Mouse (Mus musculus) c-Kit-positive CD71-positive TER-119-negative erythroid progenitor cells, embryonic 14.5 days (primary cell): ENCODE results near the gene Tctn1.
A peak's percentile ranks its signal among the peaks of the same experiment; 100 is the strongest.
"Not testable (repeated sequence)": the region's sequence is repeated elsewhere in the genome, so short reads cannot be mapped to it uniquely, and the experiment has no call there.

Source experiments
- DNase-seq: peaks from one replicate; pipeline ENCODE4 v3.0.0-alpha.2; 2013; ENCODE audit warnings: low read depth

Gene Tctn1

DNA sequence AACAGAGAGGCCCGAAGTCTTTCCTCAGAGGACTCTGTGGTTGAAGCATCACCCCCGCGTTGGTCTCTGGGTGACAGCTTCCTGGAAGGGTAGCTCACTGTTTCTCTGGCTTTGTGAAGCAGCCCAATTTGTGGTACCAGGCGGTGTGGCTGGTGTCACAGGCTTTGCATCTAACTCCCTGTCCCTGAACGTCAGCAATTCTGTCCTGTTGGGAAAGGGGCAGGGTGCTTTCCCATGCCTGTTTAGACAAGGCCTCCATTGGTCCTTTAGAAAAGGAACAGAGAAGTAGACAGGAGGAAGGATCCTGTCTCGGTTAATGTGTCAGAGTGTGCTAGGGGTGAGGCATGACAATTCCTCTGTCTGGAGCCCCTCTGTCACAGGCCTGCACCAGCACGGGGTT is 45.3 kb downstream of the Tctn1 start:
- no peak for DNase-seq

DNA sequence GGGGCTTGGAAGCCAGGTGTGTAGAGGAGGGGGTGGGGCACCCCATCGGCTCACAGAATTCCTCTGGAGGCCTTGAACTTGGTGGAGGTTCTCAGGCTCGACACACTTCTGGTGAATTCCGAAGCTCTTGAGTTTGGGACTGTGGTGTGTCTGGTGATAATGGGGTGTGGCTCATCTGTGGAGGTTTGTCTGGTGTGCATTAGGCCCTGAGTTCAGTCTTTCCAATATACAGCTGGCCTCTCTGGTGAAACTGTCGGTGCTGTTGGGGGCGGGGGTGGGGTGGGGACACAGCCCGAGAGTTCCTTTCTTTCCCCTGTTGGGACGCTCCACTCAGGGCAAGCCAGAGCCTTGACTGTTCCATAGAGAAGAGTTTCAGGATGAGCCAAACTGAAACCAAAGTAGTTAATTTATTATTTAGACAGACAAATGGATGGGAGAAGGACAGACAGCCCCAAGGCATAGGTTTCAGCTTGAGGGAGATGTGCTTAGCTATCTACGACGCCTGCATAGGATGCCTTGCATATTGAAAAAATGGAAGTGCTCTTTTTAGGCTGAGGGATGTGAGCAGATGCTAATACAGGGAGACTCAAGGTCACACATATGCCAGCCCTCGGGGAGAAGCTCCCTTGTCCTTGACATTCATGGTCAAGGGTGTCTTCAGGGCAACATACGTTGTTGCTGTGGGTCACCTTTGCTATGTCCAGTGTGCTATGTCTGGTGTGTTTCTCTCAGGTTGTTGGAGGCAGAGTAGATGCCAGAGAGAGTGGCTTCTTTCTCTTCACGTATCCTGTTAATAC is 46.0 kb downstream of the Tctn1 start:
- DNase-seq, result no peak

DNA sequence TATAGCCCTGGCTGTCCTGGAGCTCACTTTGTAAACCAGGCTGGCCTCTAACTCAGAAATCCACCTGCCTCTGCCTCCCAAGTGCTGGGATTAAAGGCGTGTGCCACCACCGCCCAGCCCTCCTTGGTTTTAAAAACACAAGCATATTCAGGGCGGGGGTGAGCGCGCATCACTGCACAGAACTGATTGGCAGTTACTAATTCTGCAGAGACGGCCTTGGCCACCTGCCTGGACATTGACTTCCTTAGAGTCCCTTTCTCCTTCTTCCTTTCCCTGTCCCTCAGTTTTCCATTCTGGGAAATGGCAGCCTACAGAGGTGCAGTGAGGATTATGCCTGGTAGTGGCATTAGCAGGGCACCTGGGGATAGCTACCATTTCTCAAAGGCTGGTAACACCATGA is 46.6 kb downstream of the Tctn1 start:
- DNase-seq, result no peak

DNA sequence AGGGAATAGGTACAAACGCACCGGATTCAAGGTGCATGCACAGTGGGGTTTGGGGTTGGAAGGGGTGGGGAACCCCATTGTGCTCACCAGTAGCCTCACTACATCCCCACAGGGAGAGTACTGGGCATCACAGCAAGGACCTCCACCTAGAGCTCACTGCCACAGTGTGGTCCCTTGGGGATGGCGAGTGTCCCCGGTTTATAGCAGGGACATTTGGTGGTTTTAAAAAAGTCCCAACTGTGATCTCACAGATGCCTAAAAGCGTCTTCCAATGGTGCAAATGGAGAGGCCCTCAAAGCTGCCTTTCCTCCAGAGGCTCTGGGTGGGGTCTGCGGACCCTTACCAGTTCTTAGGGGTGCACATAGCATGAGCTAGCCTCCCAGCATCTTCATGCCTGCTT is 50.4 kb downstream of the Tctn1 start:
- DNase-seq, result no peak

DNA sequence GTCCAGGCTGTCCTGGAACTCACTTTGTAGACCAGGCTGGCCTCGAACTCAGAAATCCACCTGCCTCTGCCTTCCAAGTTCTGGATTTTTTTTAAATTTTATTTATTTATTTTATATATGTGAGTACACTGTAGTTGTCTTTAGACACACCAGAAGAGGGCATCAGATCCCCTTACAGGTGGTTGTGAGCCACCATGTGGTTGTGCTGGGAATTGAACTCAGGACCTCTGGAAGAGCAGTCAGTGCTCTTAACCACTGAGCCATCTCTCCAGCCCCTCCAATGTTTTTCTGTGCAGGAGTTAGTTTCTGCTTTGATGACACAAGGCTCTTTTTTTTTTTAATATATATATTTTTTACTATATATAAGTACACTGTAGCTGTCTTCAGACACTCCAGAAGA is 51.4 kb downstream of the Tctn1 start:
- not testable (repeated sequence) for DNase-seq

DNA sequence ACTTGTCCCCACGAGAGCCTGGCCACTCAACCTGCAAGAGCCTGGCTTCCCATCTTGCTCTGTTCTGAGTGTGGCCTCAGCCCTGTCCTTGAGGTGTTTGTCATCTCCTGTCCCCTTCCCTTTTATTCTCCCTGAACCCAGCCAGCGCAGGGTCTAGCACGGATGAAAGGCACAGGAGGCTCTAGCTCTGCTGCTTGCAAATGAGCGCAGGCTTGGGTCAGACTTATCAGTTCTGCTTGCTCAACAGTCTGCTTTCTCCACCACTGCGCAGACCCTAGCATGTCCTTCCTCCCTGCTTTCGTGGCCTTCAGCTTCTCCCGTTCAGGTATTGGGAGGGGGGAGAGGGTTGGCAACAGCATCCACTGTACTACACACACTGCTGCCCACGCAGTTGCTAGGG is 52.1 kb downstream of the Tctn1 start:
- no peak for DNase-seq

DNA sequence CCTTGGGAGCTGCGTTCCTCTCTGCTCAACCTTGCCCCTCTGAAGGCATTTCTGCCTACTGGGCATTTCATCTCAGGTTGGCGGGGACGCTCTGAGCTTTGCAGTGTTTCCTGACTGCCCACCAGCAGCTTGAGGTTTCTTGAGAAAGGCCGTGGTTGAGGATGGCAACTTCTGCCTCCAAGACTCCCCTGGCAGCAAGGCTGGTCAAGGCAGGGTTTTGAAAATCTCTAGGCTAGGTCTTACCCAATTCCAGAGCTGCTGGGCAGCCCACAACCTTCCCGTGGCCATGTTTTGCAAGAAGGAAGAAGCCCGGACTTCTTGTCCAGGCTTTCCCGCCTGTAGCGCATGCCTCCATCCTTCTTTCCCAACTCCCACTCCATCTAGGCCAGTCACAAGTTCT is 53.4 kb downstream of the Tctn1 start:
- DNase-seq, result no peak

DNA sequence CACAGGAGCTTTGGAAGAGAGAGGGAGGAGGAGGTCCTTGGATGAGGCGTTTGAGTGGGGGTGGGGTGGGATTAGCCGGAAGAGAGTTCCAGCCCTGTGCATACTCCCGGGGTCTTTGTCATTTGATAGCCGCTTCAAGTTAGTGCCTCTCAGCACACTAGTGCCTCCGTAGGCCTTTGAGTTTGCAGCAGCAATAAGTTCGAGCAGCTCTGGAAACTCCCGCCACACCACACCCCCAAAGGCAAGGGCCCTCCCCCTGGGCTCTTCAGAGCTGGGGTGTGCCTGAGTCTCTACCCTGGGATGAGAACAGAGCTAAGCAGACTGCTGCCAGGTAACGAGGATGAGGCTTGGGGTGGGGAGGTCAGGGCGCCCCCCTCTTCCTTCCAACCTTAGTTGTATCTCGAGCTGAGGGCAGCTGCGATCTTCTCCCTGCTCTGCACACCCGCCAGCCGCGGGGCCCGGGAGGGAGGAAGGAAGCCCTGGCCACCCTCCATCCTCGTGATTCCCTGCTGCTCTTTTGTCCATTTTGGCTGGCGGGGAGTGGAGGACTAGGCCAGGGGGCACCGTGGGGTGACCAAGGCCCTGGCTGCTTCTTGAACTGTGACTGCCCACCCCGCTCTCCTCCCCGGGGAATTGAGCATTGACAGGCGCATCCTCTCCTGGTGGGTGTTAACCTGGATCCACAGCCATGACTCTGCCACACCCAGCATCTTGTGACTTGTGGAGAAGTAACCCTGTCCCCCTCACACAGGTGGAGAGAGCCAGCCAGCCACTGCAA is 54.5 kb downstream of the Tctn1 start:
- DNase-seq, result peak; percentile 24

DNA sequence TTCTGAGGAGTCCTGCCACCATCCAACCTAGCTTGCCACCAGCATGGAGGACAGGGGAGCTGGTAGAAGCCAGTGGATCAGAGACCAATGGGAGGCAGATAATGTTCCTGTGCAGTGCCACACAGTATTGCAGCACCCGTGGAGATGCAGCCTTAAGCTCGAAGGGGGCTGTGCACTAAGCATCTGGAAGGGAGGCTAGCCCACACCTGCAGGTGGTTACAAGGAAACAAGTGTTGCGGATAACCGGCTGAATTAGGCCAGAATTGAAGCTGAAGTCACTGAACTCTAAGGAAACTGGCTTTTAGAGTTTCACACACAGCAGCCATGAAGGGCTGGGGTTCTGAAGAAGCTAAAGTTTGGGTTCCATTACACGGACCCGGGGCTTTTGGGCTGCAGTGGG is 55.4 kb downstream of the Tctn1 start:
- no peak for DNase-seq

DNA sequence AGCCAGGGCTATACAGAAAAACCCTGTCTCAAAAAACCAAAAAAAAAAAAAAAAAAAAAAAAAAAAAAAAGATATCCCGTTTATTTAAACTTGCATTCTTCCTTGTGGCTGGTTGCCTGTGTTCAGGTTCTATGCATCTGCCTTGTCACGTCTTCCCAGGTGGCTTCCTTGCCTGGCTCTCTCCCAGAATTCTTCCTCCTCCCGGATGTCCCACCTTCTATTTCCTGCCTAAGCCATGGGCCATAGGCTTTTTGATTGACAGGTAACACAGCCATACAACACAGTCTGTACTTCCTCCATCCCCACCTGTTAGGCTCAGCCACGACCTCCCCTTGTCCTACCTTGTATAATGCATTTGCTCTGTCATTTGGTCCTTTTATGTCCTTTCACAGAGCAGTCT is 57.8 kb downstream of the Tctn1 start, which contains the start of gene Hvcn1:
Gene Hvcn1, plus strand, starts transcription at position 330 of the 400 bp plus-strand sequence.
- DNase-seq, result no peak

DNA sequence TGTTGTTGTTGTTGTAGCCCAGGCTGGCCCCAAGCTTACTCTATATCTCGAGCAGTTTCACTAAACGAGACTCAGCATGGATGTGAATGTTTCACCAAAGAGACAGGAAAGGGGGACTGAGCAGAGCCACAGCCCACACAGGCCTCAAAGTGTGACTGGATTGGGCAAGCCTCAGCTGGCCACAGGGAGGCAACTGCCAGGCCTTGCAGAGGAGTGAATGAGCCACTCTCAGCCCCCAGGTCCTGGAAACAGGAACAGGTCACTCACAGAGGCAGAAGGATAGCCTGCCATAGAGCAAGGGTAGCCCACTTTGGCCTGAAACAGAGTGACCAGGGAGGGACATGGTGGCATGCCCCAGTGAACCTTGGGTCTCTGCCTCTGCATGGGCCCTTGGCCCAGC is 60.1 kb downstream of the Tctn1 start:
- DNase-seq, result no peak

DNA sequence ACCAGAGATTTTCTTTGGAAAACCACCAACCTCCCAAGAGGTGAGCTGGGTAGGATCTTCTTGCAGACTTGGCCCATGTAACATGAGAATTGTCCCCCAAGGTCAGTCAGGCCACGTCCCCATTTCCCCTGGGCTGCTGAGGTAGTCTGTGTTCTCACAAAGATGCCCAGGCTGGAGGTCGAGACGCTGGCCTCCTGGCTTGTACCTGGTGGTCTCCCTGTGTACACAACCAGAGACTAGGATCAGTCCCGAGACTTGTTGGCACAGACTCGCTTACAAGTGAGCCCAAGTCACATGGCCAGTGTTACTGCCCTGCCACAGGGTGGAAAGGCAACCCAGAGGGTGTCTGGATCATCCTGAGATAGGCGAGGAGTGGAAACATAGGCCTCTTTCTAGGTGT is 62.4 kb downstream of the Tctn1 start:
- DNase-seq, result no peak

DNA sequence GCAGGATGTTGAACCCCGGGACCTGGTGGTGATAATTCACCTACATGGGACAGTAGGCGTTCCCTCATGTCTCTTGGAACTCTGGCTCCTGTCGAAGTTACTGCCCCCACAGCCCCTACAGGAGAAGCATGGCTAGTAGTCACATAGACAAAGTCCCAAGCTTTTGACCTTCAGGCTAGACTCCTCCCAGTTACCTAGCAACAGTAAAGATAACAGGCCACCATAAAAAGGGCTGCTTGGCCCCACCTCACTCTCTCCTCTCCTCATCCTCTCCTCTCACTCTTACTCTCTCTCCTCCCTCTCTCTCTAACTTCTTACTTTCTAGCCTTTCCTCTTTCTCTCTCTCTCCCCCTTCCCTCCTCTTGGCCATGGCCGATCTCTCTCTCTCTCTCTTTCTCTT is 63.4 kb downstream of the Tctn1 start:
- no peak for DNase-seq

DNA sequence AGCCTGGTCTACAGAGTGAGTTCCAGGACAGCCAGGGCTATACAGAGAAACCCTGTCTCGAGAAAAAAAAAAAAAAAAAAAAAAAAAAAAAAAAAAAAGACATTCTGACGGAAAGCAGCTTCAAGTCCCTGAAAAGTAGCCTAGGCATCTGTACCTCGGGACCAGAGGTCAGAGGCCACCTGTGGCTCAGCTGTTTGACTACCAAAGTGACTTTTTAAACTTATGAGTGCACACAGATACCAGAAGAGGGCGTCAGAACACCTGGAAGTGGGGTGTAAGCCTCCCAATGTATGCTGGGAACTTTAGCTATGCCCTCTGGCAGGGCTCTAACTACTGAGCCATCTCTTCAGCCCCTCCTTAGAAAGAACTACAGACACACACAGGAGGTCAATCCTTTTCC is 71.9 kb downstream of the Tctn1 start:
- no peak for DNase-seq

DNA sequence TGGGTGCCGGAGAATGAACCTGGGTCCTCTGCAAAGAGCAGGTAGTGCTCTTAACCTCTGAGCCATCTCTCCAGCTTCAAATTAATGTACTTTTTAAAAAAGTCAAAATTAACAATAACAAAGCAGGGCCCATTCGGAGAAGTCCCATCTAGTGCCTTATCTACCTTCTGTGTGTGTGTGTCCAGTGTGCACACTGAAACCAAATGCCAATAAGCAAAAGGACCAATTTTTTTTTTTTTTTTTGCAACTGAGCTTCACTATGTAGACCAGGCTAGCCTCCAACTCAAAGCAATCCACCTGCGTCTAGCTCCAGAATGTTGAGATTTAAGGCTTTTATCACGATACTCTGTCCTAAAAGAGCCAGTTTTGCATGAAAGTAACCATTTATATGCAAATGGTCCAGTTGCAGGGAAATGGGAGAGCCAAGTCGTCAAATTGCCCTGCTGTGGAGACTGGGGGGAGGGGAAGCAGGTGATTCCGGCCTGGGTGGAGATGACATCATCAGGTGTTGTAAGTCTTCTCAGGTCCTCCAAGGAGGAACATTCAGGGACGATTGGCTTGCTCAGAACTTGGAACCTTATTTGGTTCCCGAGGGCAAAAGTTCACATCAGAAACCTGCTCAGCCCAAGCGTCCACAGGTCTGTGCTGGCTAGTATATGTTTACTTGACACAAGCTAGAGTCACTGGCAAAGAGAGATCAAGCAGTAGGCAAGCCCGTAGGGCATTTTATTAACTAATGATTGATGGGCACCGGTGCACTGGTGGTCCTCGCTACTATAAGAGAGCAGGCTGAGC is 72.8 kb downstream of the Tctn1 start:
- no peak for DNase-seq

DNA sequence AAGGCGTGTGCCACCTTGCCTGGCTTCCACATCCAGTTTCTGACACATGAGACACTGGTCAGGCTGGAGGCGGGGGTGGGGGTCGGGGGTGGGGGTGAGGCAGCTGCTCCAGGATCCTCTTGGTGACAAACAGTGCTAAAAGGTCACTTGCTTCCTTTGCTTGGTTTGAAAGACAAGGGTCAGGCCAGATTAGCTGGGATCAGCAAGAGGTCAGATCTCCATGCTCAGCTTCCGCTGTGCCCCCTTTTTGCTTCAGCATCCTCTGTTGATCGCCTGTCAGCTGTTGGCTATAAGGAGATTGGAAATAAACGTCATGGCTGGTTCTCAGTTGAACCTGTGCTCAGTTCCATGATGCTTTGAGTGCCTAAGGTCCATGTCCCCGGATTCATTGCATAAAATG is 73.8 kb downstream of the Tctn1 start:
- DNase-seq, result no peak

DNA sequence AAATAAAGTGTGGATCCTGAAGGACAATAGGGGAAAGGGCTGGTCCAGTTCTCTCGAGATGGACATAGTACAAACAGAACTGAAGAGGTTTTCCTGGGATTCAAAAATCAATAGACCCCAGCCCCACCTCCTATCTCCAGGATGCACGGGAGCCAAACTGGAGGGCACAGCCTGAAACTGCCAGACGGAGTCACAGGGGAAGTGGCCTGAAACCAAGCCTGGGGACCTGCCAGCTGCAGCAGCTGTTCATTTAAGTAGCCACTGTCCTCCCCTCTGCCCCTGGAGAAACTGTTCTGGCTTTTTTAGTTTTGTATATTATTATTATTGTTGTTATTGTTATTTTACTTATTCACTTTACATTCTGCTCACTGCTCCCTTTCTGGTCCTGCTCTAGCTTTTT is 75.1 kb downstream of the Tctn1 start:
- DNase-seq, result no peak
